Mouse (Mus musculus): Measurements from ENCODE around the gene Mrps35. TPM values are rescaled to one million over a fixed set of nuclear protein-coding genes. Genes with fewer than 3 reads are reported as not detected.

Mrps35 gene
- polyA plus RNA-seq, 1 experiment from 2014 or later, result 102 TPM

GRCm38 (mm10) chr6:147106716-147107115, 64.2 kb downstream of the Mrps35 start:
- Histone ChIP-seq H3K36me3 (peaks cover 77% of the 10 kb centered on the region), H3K4me3 (replicated peaks) (no peak overlapping the region), H3K27ac (no peak overlapping the region), H3K4me2 (no peak overlapping the region), H3K27me3 (no peaks in the 10 kb centered on the region), H3K9ac (replicated peaks) (no peak overlapping the region), H3K9me3 (no peaks in the 10 kb centered on the region), H3K4me1 (replicated peaks) (no peaks in the 10 kb centered on the region)
- 94% methylated on average over 6 of the region's 6 CpGs for WGBS
- no peak for ATAC-seq (ENCODE audit: insufficient number of reproducible peaks, insufficient read depth, low FRiP score, low TSS enrichment, low read depth)

GRCm38 (mm10) chr6:147109283-147109682, 66.7 kb downstream of the Mrps35 start:
- Histone ChIP-seq H3K9me3 (no peaks in the 10 kb centered on the region), H3K27ac (no peak overlapping the region), H3K4me2 (no peak overlapping the region), H3K36me3 (peaks cover 67% of the 10 kb centered on the region), H3K4me3 (replicated peaks) (no peak overlapping the region), H3K9ac (replicated peaks) (no peak overlapping the region), H3K27me3 (no peaks in the 10 kb centered on the region), H3K4me1 (replicated peaks) (no peaks in the 10 kb centered on the region)
- WGBS, result 93% methylated on average over 7 of the region's 7 CpGs
- ATAC-seq (ENCODE audit: insufficient number of reproducible peaks, insufficient read depth, low FRiP score, low TSS enrichment, low read depth), result no peak

- no peaks in the 10 kb centered on the region for H3K9me3 ChIP-seq
- H3K4me3 ChIP-seq (replicated peaks), result no peak overlapping the region
- no peak for ATAC-seq (ENCODE audit: insufficient number of reproducible peaks, insufficient read depth, low FRiP score, low TSS enrichment, low read depth)
- H3K4me2 ChIP-seq, result no peak overlapping the region
- H3K4me1 ChIP-seq (replicated peaks), result no peaks in the 10 kb centered on the region
- no peak overlapping the region for H3K27ac ChIP-seq
- WGBS, result 10% methylated on average over 10 of the region's 10 CpGs
- H3K9ac ChIP-seq (replicated peaks), result no peak overlapping the region
- peaks cover 12% of the 10 kb centered on the region; the same call in 1 of the 2 replicates for H3K36me3 ChIP-seq
- H3K27me3 ChIP-seq, result no peaks in the 10 kb centered on the region
These were observed 74.0 kb downstream of the Mrps35 start for GRCm38 (mm10) chr6:147116579-147116978.

GRCm38 (mm10) chr6:147117764-147118163, 75.2 kb downstream of the Mrps35 start:
- Histone ChIP-seq H3K27ac (no peak overlapping the region), H3K9ac (replicated peaks) (no peak overlapping the region), H3K4me2 (no peak overlapping the region), H3K4me1 (replicated peaks) (no peaks in the 10 kb centered on the region), H3K36me3 (0 out of 2 replicates have a peak, but pooled peaks cover 2% of the 10 kb centered on the region), H3K27me3 (no peaks in the 10 kb centered on the region), H3K9me3 (no peaks in the 10 kb centered on the region), H3K4me3 (replicated peaks) (no peak overlapping the region)
- 95% methylated on average over 7 of the region's 7 CpGs for WGBS
- no peak for ATAC-seq (ENCODE audit: insufficient number of reproducible peaks, insufficient read depth, low FRiP score, low TSS enrichment, low read depth)

DNA sequence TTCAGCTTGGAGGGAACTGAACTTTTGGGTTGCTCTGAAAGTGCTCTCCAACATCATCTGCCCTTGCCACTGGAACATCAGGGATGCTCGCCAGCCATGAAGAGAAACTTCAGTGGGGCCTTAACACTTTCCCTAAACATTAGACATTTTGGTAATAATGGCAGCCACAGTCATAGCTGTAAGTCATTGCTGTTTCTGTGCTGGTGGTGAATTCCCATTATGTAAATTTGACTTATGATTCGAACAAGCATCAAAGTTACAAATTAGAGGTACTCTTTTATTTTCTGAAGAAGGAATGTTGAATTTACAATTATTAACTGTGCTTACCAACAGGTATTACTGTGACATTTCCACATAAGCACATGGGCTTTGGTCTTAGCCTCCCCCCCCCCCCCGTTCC, 75.6 kb downstream of the Mrps35 start:
- H3K4me1 ChIP-seq (replicated peaks), result no peaks in the 10 kb centered on the region
- no peaks in the 10 kb centered on the region for H3K27me3 ChIP-seq
- H3K4me3 ChIP-seq (replicated peaks), result no peak overlapping the region
- no peak overlapping the region for H3K9ac ChIP-seq (replicated peaks)
- H3K36me3 ChIP-seq, result no peaks in the 10 kb centered on the region
- no peak overlapping the region for H3K27ac ChIP-seq
- no peak for ATAC-seq (ENCODE audit: insufficient number of reproducible peaks, insufficient read depth, low FRiP score, low TSS enrichment, low read depth)
- no peak overlapping the region for H3K4me2 ChIP-seq
- WGBS, result 86% methylated on average over 3 of the region's 3 CpGs
- no peaks in the 10 kb centered on the region for H3K9me3 ChIP-seq

DNA sequence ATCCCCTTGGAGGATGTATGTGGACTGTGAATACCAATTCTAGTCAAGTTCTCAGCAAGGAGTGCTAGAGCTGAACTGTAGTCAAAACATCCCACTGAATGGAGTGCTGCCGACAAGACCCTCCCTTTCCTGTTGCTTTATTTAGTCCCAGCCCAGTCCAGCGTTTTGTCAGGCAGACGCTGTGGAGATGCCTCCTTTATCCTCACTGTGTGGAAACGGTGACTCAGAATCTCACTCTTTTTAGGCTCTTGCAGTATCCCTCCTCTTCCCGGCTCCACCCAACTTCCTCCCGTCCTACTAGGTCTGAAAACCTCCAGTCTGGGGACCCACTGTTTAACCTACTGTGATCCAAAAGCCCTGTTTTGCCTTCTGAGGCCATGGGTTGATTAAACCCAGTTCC, 78.8 kb downstream of the Mrps35 start:
- no peak overlapping the region for H3K9ac ChIP-seq (replicated peaks)
- H3K27me3 ChIP-seq, result no peaks in the 10 kb centered on the region
- H3K4me2 ChIP-seq, result no peak overlapping the region
- H3K27ac ChIP-seq, result 0 out of 2 replicates have a peak overlapping the region, but pooled peaks have one; percentile 17
- WGBS, result 70% methylated on average over 6 of the region's 6 CpGs
- no peaks in the 10 kb centered on the region for H3K36me3 ChIP-seq
- no peak overlapping the region for H3K4me3 ChIP-seq (replicated peaks)
- H3K4me1 ChIP-seq (replicated peaks), result no peaks in the 10 kb centered on the region
- no peaks in the 10 kb centered on the region for H3K9me3 ChIP-seq
- ATAC-seq (ENCODE audit: insufficient number of reproducible peaks, insufficient read depth, low FRiP score, low TSS enrichment, low read depth), result no peak

Other genes with a start within 250 kb of the Mrps35 start
- gene Arntl2, start 246.7 kb upstream of the Mrps35 start, polyA plus RNA-seq (2016; fragmentation: Nextera tagmentation; extraction: Ambion mirVana), result 6.8 and 8.3 TPM in 2 replicates
- not detected in 2 replicates for gene Smco2, start 192.7 kb upstream of the Mrps35 start, polyA plus RNA-seq (2016; fragmentation: Nextera tagmentation; extraction: Ambion mirVana)
- 61.0 and 68.0 TPM in 2 replicates for gene Ppfibp1, start 154.3 kb upstream of the Mrps35 start, polyA plus RNA-seq (2016; fragmentation: Nextera tagmentation; extraction: Ambion mirVana)
- gene 1700034J05Rik, start 88.3 kb upstream of the Mrps35 start, polyA plus RNA-seq (2016; fragmentation: Nextera tagmentation; extraction: Ambion mirVana), result 0.10 and 0.11 TPM in 2 replicates
- gene Rep15, start 10.2 kb upstream of the Mrps35 start, polyA plus RNA-seq (2016; fragmentation: Nextera tagmentation; extraction: Ambion mirVana), result 1.6 and 2.0 TPM in 2 replicates
- 2.5 and 2.6 TPM in 2 replicates for gene Mansc4, start 44.3 kb downstream of the Mrps35 start, polyA plus RNA-seq (2016; fragmentation: Nextera tagmentation; extraction: Ambion mirVana)
- 9.3 and 9.6 TPM in 2 replicates for gene Klhl42, start 48.6 kb downstream of the Mrps35 start, polyA plus RNA-seq (2016; fragmentation: Nextera tagmentation; extraction: Ambion mirVana)
- gene Pthlh, start 221.4 kb downstream of the Mrps35 start, polyA plus RNA-seq (2016; fragmentation: Nextera tagmentation; extraction: Ambion mirVana), result 5.4 and 7.5 TPM in 2 replicates

Data from limb, embryonic 12.5 days (tissue).